Mouse (Mus musculus) embryonic facial prominence, embryonic 10.5 days (tissue): ENCODE measurements around the gene Klk1b5. TPM values are rescaled to one million over a fixed set of nuclear protein-coding genes. Genes with fewer than 3 reads are reported as not detected.
A peak's percentile ranks its signal among the peaks of the same experiment; 100 is the strongest.

ENCODE experiments used
- DNase-seq: peaks from one replicate; pipeline ENCODE4 v3.0.0-alpha.2; 2017; ENCODE audit warnings: low spot score
- H3K27ac ChIP-seq: fragments of 300-500 bp; sonication (generic); replicated peaks from 2 replicates; pipeline ENCODE4 v1.5.1; 2016; ENCODE audit warnings: mild to moderate bottlenecking
- H3K27me3 ChIP-seq: fragments of 300-500 bp; sonication (generic); replicated peaks from 2 replicates; pipeline ENCODE4 v1.6.1; 2016; ENCODE audit warnings: low read depth, mild to moderate bottlenecking; ENCODE audit not compliant: poor library complexity, severe bottlenecking
- H3K36me3 ChIP-seq: fragments of 300-500 bp; sonication (generic); replicated peaks from 2 replicates; pipeline ENCODE4 v1.6.1; 2016; ENCODE audit warnings: mild to moderate bottlenecking, moderate library complexity
- H3K4me1 ChIP-seq: fragments of 300-500 bp; sonication (generic); 2 replicates; pipeline ENCODE4 v1.6.1; 2016
- H3K4me3 ChIP-seq: fragments of 300-500 bp; sonication (generic); 2 replicates; pipeline ENCODE4 v1.5.1; 2016; ENCODE audit warnings: mild to moderate bottlenecking, moderate library complexity
- H3K9me3 ChIP-seq: fragments of 300-500 bp; sonication (generic); 2 replicates; pipeline ENCODE4 v1.6.1; 2016; ENCODE audit warnings: mild to moderate bottlenecking
- WGBS: fragments of 180-500 bp; shearing (Covaris S2); methylation state at CpG from one replicate; pipeline ENCODE4 v1.1.7; 2016; 5-methylcytosine and 5-hydroxymethylcytosine counted together
- polyA plus RNA-seq: library from polyadenylated mRNA; unstranded; fragments of >200 nt; fragmentation: Nextera tagmentation; extraction: Ambion mirVana; gene quantifications from 2 replicates; pipeline ENCODE4 v1.2.1, GENCODE M21; 2016

Klk1b5 gene
- polyA plus RNA-seq, 1 experiment from 2014 or later: not detected

- H3K36me3 ChIP-seq: no peaks in the 10 kb centered on the region
- no peak within 1 kb of the TSS for H3K27ac ChIP-seq
- no peak for DNase-seq
- no peaks in the 10 kb centered on the region for H3K9me3 ChIP-seq
- no peak within 1 kb of the TSS for H3K4me3 ChIP-seq
- WGBS: 54% methylated on average over 5 of the region's 5 CpGs
- H3K4me1 ChIP-seq: peaks cover 7% of the 10 kb centered on the region
- peaks cover 44% of the 10 kb centered on the region for H3K27me3 ChIP-seq
Measured at GRCm38 (mm10) chr7:44261147-44261546, 45.4 kb downstream of the Klk1b5 start, which contains the start of gene Gm15517. TSS of gene Gm15517 (plus strand) at chr7:44261447.

- DNase-seq: peak; percentile 93
- no peak overlapping the region for H3K27ac ChIP-seq
- H3K27me3 ChIP-seq: peaks cover 54% of the 10 kb centered on the region
- H3K9me3 ChIP-seq: no peaks in the 10 kb centered on the region
- H3K36me3 ChIP-seq: no peaks in the 10 kb centered on the region
- peaks cover 7% of the 10 kb centered on the region for H3K4me1 ChIP-seq
- 2% methylated on average over 34 of the region's 34 CpGs for WGBS
- peak overlapping the region; percentile 39 for H3K4me3 ChIP-seq
Measured at GRCm38 (mm10) chr7:44262791-44263643, 47.3 kb downstream of the Klk1b5 start.

GRCm38 (mm10) chr7:44268117-44268516 lies 52.4 kb downstream of the Klk1b5 start:
- Histone ChIP-seq H3K4me3 (no peak overlapping the region), H3K36me3 (no peaks in the 10 kb centered on the region), H3K27ac (no peak overlapping the region), H3K27me3 (peaks cover 45% of the 10 kb centered on the region), H3K9me3 (no peaks in the 10 kb centered on the region), H3K4me1 (peaks cover 3% of the 10 kb centered on the region)
- 77% methylated on average over 11 of the region's 11 CpGs for WGBS
- DNase-seq: no peak

- WGBS: 91% methylated on average over 2 of the region's 2 CpGs
- H3K36me3 ChIP-seq: no peaks in the 10 kb centered on the region
- H3K27ac ChIP-seq: no peak overlapping the region
- no peak overlapping the region for H3K4me3 ChIP-seq
- H3K4me1 ChIP-seq: no peaks in the 10 kb centered on the region
- no peaks in the 10 kb centered on the region for H3K9me3 ChIP-seq
- DNase-seq: no peak
- peaks cover 43% of the 10 kb centered on the region for H3K27me3 ChIP-seq
Measured at GRCm38 (mm10) chr7:44269397-44269796, 53.7 kb downstream of the Klk1b5 start.

Other genes starting within 250 kb of the Klk1b5 start
- not detected in 2 replicates for gene Klk1b1, start 249.2 kb upstream of the Klk1b5 start, polyA plus RNA-seq
- gene Klk1b9, start 239.9 kb upstream of the Klk1b5 start, polyA plus RNA-seq: not detected in 2 replicates
- not detected in 2 replicates for gene Klk1b11, start 220.1 kb upstream of the Klk1b5 start, polyA plus RNA-seq
- not detected in 2 replicates for gene Klk1b26, start 203.8 kb upstream of the Klk1b5 start, polyA plus RNA-seq
- not detected in 2 replicates for gene Klk1b27, start 163.7 kb upstream of the Klk1b5 start, polyA plus RNA-seq
- gene Klk1b21, start 113.6 kb upstream of the Klk1b5 start, polyA plus RNA-seq: not detected in 2 replicates
- not detected in 2 replicates for gene Klk1b22, start 103.3 kb upstream of the Klk1b5 start, polyA plus RNA-seq
- not detected in 2 replicates for gene Klk1b16, start 79.2 kb upstream of the Klk1b5 start, polyA plus RNA-seq
- gene Klk1b24, start 27.7 kb upstream of the Klk1b5 start, polyA plus RNA-seq: not detected in 2 replicates
- gene Klk1b3, start 17.8 kb upstream of the Klk1b5 start, polyA plus RNA-seq: not detected in 2 replicates
- gene Klk1b4, start 8.5 kb upstream of the Klk1b5 start, polyA plus RNA-seq: not detected in 2 replicates
- not detected in 2 replicates for gene Klk1, start 9.4 kb downstream of the Klk1b5 start, polyA plus RNA-seq
- 0.10 TPM in 1 of 2 replicates, not detected in the other for gene Gm36864, start 20.2 kb downstream of the Klk1b5 start, polyA plus RNA-seq
- 1.1 TPM in 2 replicates for gene 1700028J19Rik, start 30.8 kb downstream of the Klk1b5 start, polyA plus RNA-seq
- gene 2410002F23Rik, start 30.8 kb downstream of the Klk1b5 start, polyA plus RNA-seq: 197 and 214 TPM in 2 replicates
- 0.16 TPM in 1 of 2 replicates, not detected in the other for gene Acp4, start 41.4 kb downstream of the Klk1b5 start, polyA plus RNA-seq
- not detected in 2 replicates for gene Gm15517, start 45.5 kb downstream of the Klk1b5 start, polyA plus RNA-seq
- gene Clec11a, start 91.0 kb downstream of the Klk1b5 start, polyA plus RNA-seq: 1.5 and 1.8 TPM in 2 replicates
- gene Shank1, start 94.3 kb downstream of the Klk1b5 start, polyA plus RNA-seq: 0.80 and 0.97 TPM in 2 replicates
- 1.8 and 2.4 TPM in 2 replicates for gene Syt3, start 168.2 kb downstream of the Klk1b5 start, polyA plus RNA-seq
- 1.1 and 1.9 TPM in 2 replicates for gene 1700008O03Rik, start 169.9 kb downstream of the Klk1b5 start, polyA plus RNA-seq
- gene Lrrc4b, start 213.1 kb downstream of the Klk1b5 start, polyA plus RNA-seq: 0.68 and 1.1 TPM in 2 replicates
- 0.64 TPM in 1 of 2 replicates, not detected in the other for gene Aspdh, start 249.4 kb downstream of the Klk1b5 start, polyA plus RNA-seq